Mouse (Mus musculus): ENCODE measurements around the gene Zfp598. TPM values are rescaled to one million over a fixed set of nuclear protein-coding genes. Genes with fewer than 3 reads are reported as not detected.

Zfp598 gene
- polyA plus RNA-seq, 1 experiment: 45.4 TPM

DNA sequence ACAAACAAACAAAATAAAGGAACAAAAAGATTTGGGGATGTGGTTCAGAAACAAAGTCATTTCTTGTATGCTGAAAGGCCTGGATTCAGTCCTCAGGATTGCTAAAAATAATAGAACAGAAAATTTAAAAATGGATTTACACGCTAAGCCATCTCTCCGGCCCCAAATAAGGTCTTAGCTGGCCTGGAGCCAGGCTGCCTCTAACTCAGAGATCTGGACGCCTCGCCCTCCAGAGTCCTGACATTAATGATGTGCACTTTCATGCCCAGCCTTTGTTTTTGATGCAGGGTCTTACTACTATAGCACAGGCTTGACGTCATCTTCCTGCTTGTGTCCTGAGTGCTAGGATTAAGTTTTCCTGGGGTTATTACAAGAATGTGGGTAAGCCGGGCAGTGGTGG, 59.6 kb downstream of the Zfp598 start:
- no peak for TF ChIP-seq POLR2A (IDR thresholded peaks at IDR 0.05; ENCODE audit: control insufficient read depth, low read depth, low read length)
- no peak for TF ChIP-seq CTCF (IDR thresholded peaks at IDR 0.05; ENCODE audit: control insufficient read depth, insufficient read depth, insufficient replicate concordance, low read depth, low read length)
- Histone ChIP-seq H3K27ac (ENCODE audit: control insufficient read depth, insufficient read depth, low read depth, low read length) (no peak overlapping the region), H3K4me3 (ENCODE audit: control insufficient read depth, low read depth, low read length) (no peak overlapping the region), H3K4me1 (ENCODE audit: control insufficient read depth, insufficient read depth, low read length) (peaks cover 12% of the 10 kb centered on the region), H3K27me3 (ENCODE audit: control insufficient read depth, insufficient read depth, low read length) (no peaks in the 10 kb centered on the region), H3K36me3 (ENCODE audit: control insufficient read depth, insufficient read depth, low read length) (no peaks in the 10 kb centered on the region)

DNA sequence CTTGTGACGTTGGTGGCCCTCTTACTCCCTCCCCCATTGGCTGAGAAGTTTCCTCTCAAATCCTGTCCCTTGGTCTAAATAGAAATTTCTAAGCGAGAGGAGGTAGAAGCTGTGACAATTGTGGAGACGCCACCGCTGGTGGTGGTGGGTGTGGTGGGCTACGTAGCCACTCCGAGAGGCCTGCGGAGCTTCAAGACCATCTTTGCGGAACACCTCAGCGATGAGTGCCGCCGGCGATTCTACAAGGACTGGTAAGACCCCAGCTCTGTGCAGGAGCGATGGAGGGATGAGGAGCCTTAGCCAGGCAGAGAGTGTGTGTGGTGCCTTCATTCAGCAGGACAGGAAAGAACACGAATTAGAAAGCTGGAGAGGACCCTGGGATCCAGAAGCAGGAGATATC, 61.3 kb downstream of the Zfp598 start:
- Histone ChIP-seq H3K4me3 (ENCODE audit: control insufficient read depth, low read depth, low read length) (no peak overlapping the region), H3K4me1 (ENCODE audit: control insufficient read depth, insufficient read depth, low read length) (peaks cover 16% of the 10 kb centered on the region), H3K36me3 (ENCODE audit: control insufficient read depth, insufficient read depth, low read length) (no peaks in the 10 kb centered on the region), H3K27ac (ENCODE audit: control insufficient read depth, insufficient read depth, low read depth, low read length) (no peak overlapping the region), H3K27me3 (ENCODE audit: control insufficient read depth, insufficient read depth, low read length) (no peaks in the 10 kb centered on the region)
- no peak for TF ChIP-seq POLR2A (IDR thresholded peaks at IDR 0.05; ENCODE audit: control insufficient read depth, low read depth, low read length)
- TF ChIP-seq CTCF (IDR thresholded peaks at IDR 0.05; ENCODE audit: control insufficient read depth, insufficient read depth, insufficient replicate concordance, low read depth, low read length): no peak

Other genes starting within 250 kb of the Zfp598 start
- gene Eci1, start 243.0 kb upstream of the Zfp598 start, polyA plus RNA-seq (2012; rRNA removed): 8.9 and 9.0 TPM in 2 replicates
- 6.4 and 9.3 TPM in 2 replicates for gene Dnase1l2, start 226.6 kb upstream of the Zfp598 start, polyA plus RNA-seq (2012; rRNA removed)
- gene E4f1, start 199.4 kb upstream of the Zfp598 start, polyA plus RNA-seq (2012; rRNA removed): 61.5 and 69.3 TPM in 2 replicates
- 597 and 738 TPM in 2 replicates for gene Pgp, start 199.3 kb upstream of the Zfp598 start, polyA plus RNA-seq (2012; rRNA removed)
- 7.5 and 7.9 TPM in 2 replicates for gene Bricd5, start 195.8 kb upstream of the Zfp598 start, polyA plus RNA-seq (2012; rRNA removed)
- gene Mlst8, start 190.6 kb upstream of the Zfp598 start, polyA plus RNA-seq (2012; rRNA removed): 13.9 and 16.5 TPM in 2 replicates
- 20.6 and 23.9 TPM in 2 replicates for gene Caskin1, start 181.1 kb upstream of the Zfp598 start, polyA plus RNA-seq (2012; rRNA removed)
- 64.4 and 69.4 TPM in 2 replicates for gene Traf7, start 141.7 kb upstream of the Zfp598 start, polyA plus RNA-seq (2012; rRNA removed)
- gene Rab26, start 135.5 kb upstream of the Zfp598 start, polyA plus RNA-seq (2012; rRNA removed): 0.82 and 1.1 TPM in 2 replicates
- gene Pkd1, start 119.9 kb upstream of the Zfp598 start, polyA plus RNA-seq (2012; rRNA removed): 31.6 and 35.0 TPM in 2 replicates
- 37.8 and 41.6 TPM in 2 replicates for gene Tsc2, start 37.1 kb upstream of the Zfp598 start, polyA plus RNA-seq (2012; rRNA removed)
- 3.2 and 3.7 TPM in 2 replicates for gene Nthl1, start 37.0 kb upstream of the Zfp598 start, polyA plus RNA-seq (2012; rRNA removed)
- 3.3 and 3.9 TPM in 2 replicates for gene Slc9a3r2, start 19.4 kb upstream of the Zfp598 start, polyA plus RNA-seq (2012; rRNA removed)
- gene Npw, start 11.2 kb upstream of the Zfp598 start, polyA plus RNA-seq (2012; rRNA removed): 0.19 TPM in 1 of 2 replicates, not detected in the other
- gene Syngr3, start 20.3 kb downstream of the Zfp598 start, polyA plus RNA-seq (2012; rRNA removed): 0.20 and 0.30 TPM in 2 replicates
- gene Gfer, start 26.5 kb downstream of the Zfp598 start, polyA plus RNA-seq (2012; rRNA removed): 144 and 150 TPM in 2 replicates
- gene Noxo1, start 26.5 kb downstream of the Zfp598 start, polyA plus RNA-seq (2012; rRNA removed): 62.1 and 63.2 TPM in 2 replicates
- 85.4 and 89.5 TPM in 2 replicates for gene Tbl3, start 38.0 kb downstream of the Zfp598 start, polyA plus RNA-seq (2012; rRNA removed)
- gene Rnf151, start 48.4 kb downstream of the Zfp598 start, polyA plus RNA-seq (2012; rRNA removed): 1,124 and 1,208 TPM in 2 replicates
- 515 and 558 TPM in 2 replicates for gene Rps2, start 48.4 kb downstream of the Zfp598 start, polyA plus RNA-seq (2012; rRNA removed)
- gene Ndufb10, start 54.8 kb downstream of the Zfp598 start, polyA plus RNA-seq (2012; rRNA removed): 198 and 211 TPM in 2 replicates
- gene Rpl3l, start 58.1 kb downstream of the Zfp598 start, polyA plus RNA-seq (2012; rRNA removed): 0.21 and 1.4 TPM in 2 replicates
- gene Msrb1, start 67.0 kb downstream of the Zfp598 start, polyA plus RNA-seq (2012; rRNA removed): 9.3 and 13.8 TPM in 2 replicates
- gene Hs3st6, start 83.3 kb downstream of the Zfp598 start, polyA plus RNA-seq (2012; rRNA removed): 0.73 and 0.89 TPM in 2 replicates
- 3.4 and 4.7 TPM in 2 replicates for gene Meiob, start 134.6 kb downstream of the Zfp598 start, polyA plus RNA-seq (2012; rRNA removed)
- gene Hagh, start 170.5 kb downstream of the Zfp598 start, polyA plus RNA-seq (2012; rRNA removed): 529 and 573 TPM in 2 replicates
- gene Fahd1, start 180.7 kb downstream of the Zfp598 start, polyA plus RNA-seq (2012; rRNA removed): 12.6 and 16.6 TPM in 2 replicates
- gene Igfals, start 196.3 kb downstream of the Zfp598 start, polyA plus RNA-seq (2012; rRNA removed): 4.0 and 4.2 TPM in 2 replicates
- 125 and 131 TPM in 2 replicates for gene Nubp2, start 216.7 kb downstream of the Zfp598 start, polyA plus RNA-seq (2012; rRNA removed)
- gene Spsb3, start 217.0 kb downstream of the Zfp598 start, polyA plus RNA-seq (2012; rRNA removed): 161 and 177 TPM in 2 replicates
- gene Eme2, start 225.4 kb downstream of the Zfp598 start, polyA plus RNA-seq (2012; rRNA removed): 28.0 and 31.2 TPM in 2 replicates
- 45.9 and 56.7 TPM in 2 replicates for gene Mrps34, start 225.4 kb downstream of the Zfp598 start, polyA plus RNA-seq (2012; rRNA removed)
- gene Nme3, start 226.8 kb downstream of the Zfp598 start, polyA plus RNA-seq (2012; rRNA removed): 9.3 and 15.5 TPM in 2 replicates

All from testis, adult 2 months (tissue).